Mouse (Mus musculus): ENCODE measurements around the gene Fbp2. TPM values are rescaled to one million over a fixed set of nuclear protein-coding genes. Genes with fewer than 3 reads are reported as not detected.

Fbp2 gene
- polyA plus RNA-seq, 1 experiment from 2014 or later: not detected

Other genes starting within 250 kb of the Fbp2 start
- gene 6720489N17Rik, start 234.2 kb downstream of the Fbp2 start, polyA plus RNA-seq (2014; fragmentation: Nextera tagmentation; extraction: Ambion mirVana): 14.4 and 16.8 TPM in 2 replicates
- gene Platr25, start 97.7 kb downstream of the Fbp2 start, polyA plus RNA-seq (2014; fragmentation: Nextera tagmentation; extraction: Ambion mirVana): 34.6 and 36.7 TPM in 2 replicates
- gene Gm5141, start 72.6 kb downstream of the Fbp2 start, polyA plus RNA-seq (2014; fragmentation: Nextera tagmentation; extraction: Ambion mirVana): 11.0 and 12.0 TPM in 2 replicates
- gene Fbp1, start 29.9 kb upstream of the Fbp2 start, polyA plus RNA-seq (2014; fragmentation: Nextera tagmentation; extraction: Ambion mirVana): 0.32 TPM in 1 of 2 replicates, not detected in the other
- gene 2010111I01Rik, start 106.5 kb upstream of the Fbp2 start, polyA plus RNA-seq (2014; fragmentation: Nextera tagmentation; extraction: Ambion mirVana): 79.9 and 80.8 TPM in 2 replicates

Data from neural tube, embryonic 11.5 days (tissue).